Mouse (Mus musculus) limb, embryonic 12.5 days (tissue): Measurements from ENCODE around the gene Ppm1l. TPM values are rescaled to one million over a fixed set of nuclear protein-coding genes. Genes with fewer than 3 reads are reported as not detected.
A peak's percentile ranks its signal among the peaks of the same experiment; 100 is the strongest.

Experiments
- ATAC-seq: fragments of 200-750 bp; cut with Nextera tagmentation; 2 replicates; pipeline ENCODE4 v1.8.0; 2017; ENCODE audit warnings: low read depth, moderate TSS enrichment; ENCODE audit not compliant: insufficient number of reproducible peaks, insufficient read depth, low FRiP score, low TSS enrichment
- H3K27ac ChIP-seq: fragments of 300-500 bp; sonication (generic); 2 replicates; pipeline ENCODE4 v1.5.1; 2016; ENCODE audit warnings: mild to moderate bottlenecking, moderate library complexity
- H3K27me3 ChIP-seq: fragments of 300-500 bp; sonication (generic); 2 replicates; pipeline ENCODE4 v1.6.1; 2016; ENCODE audit warnings: mild to moderate bottlenecking, moderate library complexity
- H3K36me3 ChIP-seq: fragments of 300-500 bp; sonication (generic); 2 replicates; pipeline ENCODE4 v1.6.1; 2016; ENCODE audit warnings: mild to moderate bottlenecking, moderate library complexity
- H3K4me1 ChIP-seq: fragments of 300-500 bp; sonication (generic); replicated peaks from 2 replicates; pipeline ENCODE4 v1.6.1; 2016
- H3K4me2 ChIP-seq: fragments of 300-500 bp; sonication (generic); 2 replicates; pipeline ENCODE4 v1.6.1; 2016; ENCODE audit warnings: mild to moderate bottlenecking, moderate library complexity
- H3K4me3 ChIP-seq: fragments of 300-500 bp; sonication (generic); replicated peaks from 2 replicates; pipeline ENCODE4 v1.5.1; 2016; ENCODE audit warnings: mild to moderate bottlenecking
- H3K9ac ChIP-seq: fragments of 300-500 bp; sonication (generic); replicated peaks from 2 replicates; pipeline ENCODE4 v1.6.1; 2016; ENCODE audit warnings: mild to moderate bottlenecking, moderate library complexity
- H3K9me3 ChIP-seq: fragments of 300-500 bp; sonication (generic); 2 replicates; pipeline ENCODE4 v1.6.1; 2016; ENCODE audit warnings: mild to moderate bottlenecking, moderate library complexity
- WGBS: fragments of 180-500 bp; shearing (Covaris S2); methylation state at CpG from one replicate; pipeline ENCODE4 v1.1.7; 2016; 5-methylcytosine and 5-hydroxymethylcytosine counted together
- polyA plus RNA-seq: library from polyadenylated mRNA; unstranded; fragments of >200 nt; fragmentation: Nextera tagmentation; extraction: Ambion mirVana; gene quantifications from 2 replicates; pipeline ENCODE4 v1.2.1, GENCODE M21; 2016

Gene Ppm1l
- polyA plus RNA-seq, 1 experiment from 2014 or later = 16.6 TPM

- H3K27ac ChIP-seq = no peak overlapping the region
- H3K36me3 ChIP-seq = no peaks in the 10 kb centered on the region
- H3K9me3 ChIP-seq = no peaks in the 10 kb centered on the region
- no peak for ATAC-seq
- H3K27me3 ChIP-seq = no peaks in the 10 kb centered on the region
- no peak overlapping the region for H3K4me2 ChIP-seq
- peaks cover 12% of the 10 kb centered on the region for H3K4me1 ChIP-seq
- no peak overlapping the region for H3K9ac ChIP-seq
- H3K4me3 ChIP-seq = no peak overlapping the region
- WGBS = 63% methylated on average over 4 of the region's 4 CpGs
Measured at GRCm38 (mm10) chr3:69494233-69495010, 177.8 kb downstream of the Ppm1l start.

- Histone ChIP-seq H3K27ac (no peak overlapping the region), H3K4me2 (no peak overlapping the region), H3K9ac (no peak overlapping the region), H3K36me3 (no peaks in the 10 kb centered on the region), H3K27me3 (0 out of 2 replicates have a peak, but pooled peaks cover 3% of the 10 kb centered on the region), H3K4me1 (peaks cover 10% of the 10 kb centered on the region), H3K4me3 (no peak overlapping the region), H3K9me3 (no peaks in the 10 kb centered on the region)
- WGBS = 86% methylated on average over 3 of the region's 3 CpGs
- ATAC-seq = no peak
Measured at GRCm38 (mm10) chr3:69497178-69497577, 180.5 kb downstream of the Ppm1l start.

GRCm38 (mm10) chr3:69502009-69502408 is 185.3 kb downstream of the Ppm1l start:
- no peaks in the 10 kb centered on the region for H3K9me3 ChIP-seq
- peaks cover 20% of the 10 kb centered on the region for H3K4me1 ChIP-seq
- H3K27ac ChIP-seq = 0 out of 2 replicates have a peak overlapping the region, but pooled peaks have one; percentile 13
- no peak overlapping the region for H3K9ac ChIP-seq
- H3K27me3 ChIP-seq = 0 out of 2 replicates have a peak, but pooled peaks cover 3% of the 10 kb centered on the region
- WGBS = 10% methylated on average over 6 of the region's 6 CpGs
- no peak overlapping the region for H3K4me3 ChIP-seq
- 0 out of 2 replicates have a peak, but pooled peaks have one; percentile 52 for ATAC-seq
- no peaks in the 10 kb centered on the region for H3K36me3 ChIP-seq
- no peak overlapping the region for H3K4me2 ChIP-seq

GRCm38 (mm10) chr3:69502527-69502926 is 185.9 kb downstream of the Ppm1l start:
- H3K9me3 ChIP-seq = no peaks in the 10 kb centered on the region
- no peaks in the 10 kb centered on the region for H3K36me3 ChIP-seq
- no peak overlapping the region for H3K9ac ChIP-seq
- no peak overlapping the region for H3K4me2 ChIP-seq
- H3K4me1 ChIP-seq = peaks cover 20% of the 10 kb centered on the region
- 0 out of 2 replicates have a peak, but pooled peaks cover 3% of the 10 kb centered on the region for H3K27me3 ChIP-seq
- 10% methylated on average over 4 of the region's 4 CpGs for WGBS
- ATAC-seq = no peak
- H3K27ac ChIP-seq = peak overlapping the region; percentile 13; the same call in 1 of the 2 replicates
- no peak overlapping the region for H3K4me3 ChIP-seq

GRCm38 (mm10) chr3:69505090-69505489 is 188.4 kb downstream of the Ppm1l start:
- H3K4me2 ChIP-seq = no peak overlapping the region
- 63% methylated on average over 7 of the region's 7 CpGs for WGBS

GRCm38 (mm10) chr3:69506352-69506751 is 189.7 kb downstream of the Ppm1l start:
- 85% methylated on average over 4 of the region's 4 CpGs for WGBS
- H3K4me1 ChIP-seq = peaks cover 20% of the 10 kb centered on the region
- H3K27me3 ChIP-seq = no peaks in the 10 kb centered on the region
- no peak for ATAC-seq
- H3K9ac ChIP-seq = no peak overlapping the region
- H3K9me3 ChIP-seq = no peaks in the 10 kb centered on the region
- no peak overlapping the region for H3K27ac ChIP-seq
- H3K36me3 ChIP-seq = no peaks in the 10 kb centered on the region
- no peak overlapping the region for H3K4me2 ChIP-seq
- H3K4me3 ChIP-seq = no peak overlapping the region

More at GRCm38 (mm10) chr3:69505090-69505489, 188.4 kb downstream of the Ppm1l start:
- Histone ChIP-seq H3K4me3 (no peak overlapping the region), H3K27me3 (0 out of 2 replicates have a peak, but pooled peaks cover 3% of the 10 kb centered on the region), H3K9ac (no peak overlapping the region), H3K4me1 (peaks cover 20% of the 10 kb centered on the region), H3K36me3 (no peaks in the 10 kb centered on the region), H3K27ac (no peak overlapping the region), H3K9me3 (no peaks in the 10 kb centered on the region)
- ATAC-seq = no peak

- Histone ChIP-seq H3K4me1 (peaks cover 17% of the 10 kb centered on the region), H3K27ac (no peak overlapping the region), H3K4me3 (no peak overlapping the region), H3K9ac (no peak overlapping the region), H3K36me3 (no peaks in the 10 kb centered on the region), H3K27me3 (no peaks in the 10 kb centered on the region), H3K9me3 (no peaks in the 10 kb centered on the region), H3K4me2 (no peak overlapping the region)
- ATAC-seq = no peak
- WGBS = 85% methylated on average over 3 of the region's 3 CpGs
Measured at GRCm38 (mm10) chr3:69509411-69509952, 192.8 kb downstream of the Ppm1l start.

GRCm38 (mm10) chr3:69511881-69512280 is 195.2 kb downstream of the Ppm1l start:
- Histone ChIP-seq H3K4me1 (peaks cover 29% of the 10 kb centered on the region), H3K4me2 (no peak overlapping the region), H3K27me3 (no peaks in the 10 kb centered on the region), H3K9ac (no peak overlapping the region), H3K27ac (no peak overlapping the region), H3K4me3 (no peak overlapping the region), H3K9me3 (no peaks in the 10 kb centered on the region), H3K36me3 (no peaks in the 10 kb centered on the region)
- WGBS = 27% methylated on average over 7 of the region's 7 CpGs
- no peak for ATAC-seq

GRCm38 (mm10) chr3:69512402-69512801 is 195.7 kb downstream of the Ppm1l start:
- no peaks in the 10 kb centered on the region for H3K9me3 ChIP-seq
- H3K27me3 ChIP-seq = no peaks in the 10 kb centered on the region
- no peaks in the 10 kb centered on the region for H3K36me3 ChIP-seq
- H3K27ac ChIP-seq = no peak overlapping the region
- no peak overlapping the region for H3K4me2 ChIP-seq
- peaks cover 29% of the 10 kb centered on the region for H3K4me1 ChIP-seq
- H3K4me3 ChIP-seq = no peak overlapping the region
- WGBS = 22% methylated on average over 7 of the region's 7 CpGs
- no peak overlapping the region for H3K9ac ChIP-seq
- ATAC-seq = no peak

- H3K27ac ChIP-seq = peak overlapping the region; percentile 30; the same call in 1 of the 2 replicates
- H3K9ac ChIP-seq = no peak overlapping the region
- peaks cover 55% of the 10 kb centered on the region for H3K4me1 ChIP-seq
- no peaks in the 10 kb centered on the region for H3K27me3 ChIP-seq
- H3K4me2 ChIP-seq = no peak overlapping the region
- H3K9me3 ChIP-seq = no peaks in the 10 kb centered on the region
- no peak for ATAC-seq
- WGBS = 47% methylated on average over 13 of the region's 13 CpGs
- H3K36me3 ChIP-seq = no peaks in the 10 kb centered on the region
- H3K4me3 ChIP-seq = no peak overlapping the region
Measured at GRCm38 (mm10) chr3:69515730-69516350, 199.2 kb downstream of the Ppm1l start.

GRCm38 (mm10) chr3:69519188-69519587 is 202.5 kb downstream of the Ppm1l start:
- no peaks in the 10 kb centered on the region for H3K27me3 ChIP-seq
- H3K27ac ChIP-seq = peak overlapping the region; percentile 87
- no peaks in the 10 kb centered on the region for H3K9me3 ChIP-seq
- WGBS = 46% methylated on average over 9 of the region's 9 CpGs
- H3K9ac ChIP-seq = no peak overlapping the region
- no peak overlapping the region for H3K4me3 ChIP-seq
- ATAC-seq = 0 out of 2 replicates have a peak, but pooled peaks have one; percentile 11
- H3K4me2 ChIP-seq = no peak overlapping the region
- peaks cover 46% of the 10 kb centered on the region for H3K4me1 ChIP-seq
- H3K36me3 ChIP-seq = no peaks in the 10 kb centered on the region
